Mouse (Mus musculus) ES-Bruce4 (cell line): ENCODE data around the gene Ccnb1. TPM values are rescaled to one million over a fixed set of nuclear protein-coding genes. Genes with fewer than 3 reads are reported as not detected.
A peak's percentile ranks its signal among the peaks of the same experiment; 100 is the strongest.

Experiments
- H3K27ac ChIP-seq: 2 replicates; pipeline ENCODE4 v1.5.1; 2012; ENCODE audit warnings: low read length, inconsistent platforms; ENCODE audit not compliant: insufficient read depth
- H3K27me3 ChIP-seq: 2 replicates; pipeline ENCODE4 v1.6.1; 2012; ENCODE audit warnings: mild to moderate bottlenecking, low read length, inconsistent platforms; ENCODE audit not compliant: control insufficient read depth, poor library complexity, insufficient read depth, severe bottlenecking
- H3K36me3 ChIP-seq: 2 replicates; pipeline ENCODE4 v1.6.1; 2012; ENCODE audit warnings: inconsistent platforms, mild to moderate bottlenecking, low read length, moderate library complexity; ENCODE audit not compliant: control insufficient read depth, poor library complexity, insufficient read depth, severe bottlenecking
- H3K4me1 ChIP-seq: one replicate; pipeline ENCODE4 v1.8.1; 2011; ENCODE audit warnings: low read length; ENCODE audit not compliant: control insufficient read depth, insufficient read depth
- H3K4me3 ChIP-seq: 2 replicates; pipeline ENCODE4 v1.5.1; 2011; ENCODE audit warnings: low read depth, mild to moderate bottlenecking, low read length
- H3K9ac ChIP-seq: 2 replicates; pipeline ENCODE4 v1.6.1; 2012; ENCODE audit warnings: low read depth, mild to moderate bottlenecking, inconsistent platforms; ENCODE audit not compliant: poor library complexity, severe bottlenecking
- H3K9me3 ChIP-seq: replicated peaks from 2 replicates; pipeline ENCODE4 v1.6.1; 2012; ENCODE audit warnings: mild to moderate bottlenecking, low read length, inconsistent platforms; ENCODE audit not compliant: control insufficient read depth, poor library complexity, insufficient read depth, severe bottlenecking
- CTCF ChIP-seq: IDR thresholded peaks from one replicate; pipeline ENCODE4 v1.8.1; 2011; ENCODE audit warnings: low read depth, low read length
- EP300 ChIP-seq: IDR thresholded peaks from 2 replicates; pipeline ENCODE4 v1.6.1; 2011; ENCODE audit warnings: low read depth, low read length; ENCODE audit not compliant: insufficient read depth
- POLR2A ChIP-seq: IDR thresholded peaks from one replicate; pipeline ENCODE4 v1.8.1; 2011; ENCODE audit warnings: low read length; ENCODE audit not compliant: insufficient read depth
- polyA plus RNA-seq: library from polyadenylated mRNA; stranded (reverse); fragments of >200 nt; gene quantifications from 2 replicates; pipeline ENCODE4 v1.2.4, GENCODE M21; 2011; ENCODE audit warnings: low read depth; ENCODE audit not compliant: missing spikeins, insufficient read depth, insufficient read length

Gene Ccnb1
- 632 and 669 TPM in 2 replicates for polyA plus RNA-seq

- TF ChIP-seq CTCF (peak; percentile 14), POLR2A (peak; percentile 99), EP300 (peak; percentile 61; the same call in 1 of the 2 replicates)
- Histone ChIP-seq H3K27me3 (no peaks in the 10 kb centered on the region), H3K9me3 (no peaks in the 10 kb centered on the region), H3K4me1 (peaks cover 3% of the 10 kb centered on the region), H3K27ac (peak within 1 kb of the TSS; percentile 47), H3K4me3 (peak within 1 kb of the TSS; percentile 97), H3K36me3 (peaks cover 40% of the 10 kb centered on the region), H3K9ac (peak within 1 kb of the TSS; percentile 98)
Observed at GRCm38 (mm10) chr13:100786414-100786867, at the start of gene Ccnb1. Gene Ccnb1 (minus strand): TSS chr13:100786570.

DNA sequence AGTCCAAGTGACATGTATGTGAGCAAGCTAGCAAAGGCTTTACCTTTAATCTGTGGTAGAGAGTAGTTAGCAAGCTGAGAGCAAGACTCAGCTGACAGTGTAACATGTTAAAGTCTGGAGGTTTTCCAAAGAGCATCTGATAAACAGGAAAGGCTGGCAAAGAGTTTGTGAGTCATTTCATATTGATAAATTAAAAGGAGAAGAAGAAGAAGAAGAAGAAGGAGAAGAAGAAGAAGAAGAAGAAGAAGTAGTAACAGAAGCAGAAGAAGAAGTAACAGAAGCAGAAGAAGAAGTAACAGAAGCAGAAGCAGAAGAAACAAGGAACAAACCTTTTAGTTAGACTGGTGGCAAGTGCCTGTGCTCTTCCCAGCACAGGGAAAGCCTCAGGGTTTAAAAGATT, 48.4 kb upstream of the Ccnb1 start:
- Histone ChIP-seq H3K9me3 (no peaks in the 10 kb centered on the region), H3K27ac (no peak overlapping the region), H3K4me3 (no peak overlapping the region), H3K4me1 (peaks cover 3% of the 10 kb centered on the region), H3K9ac (no peak overlapping the region), H3K36me3 (no peaks in the 10 kb centered on the region), H3K27me3 (no peaks in the 10 kb centered on the region)
- TF ChIP-seq CTCF (no peak), EP300 (no peak), POLR2A (no peak)

DNA sequence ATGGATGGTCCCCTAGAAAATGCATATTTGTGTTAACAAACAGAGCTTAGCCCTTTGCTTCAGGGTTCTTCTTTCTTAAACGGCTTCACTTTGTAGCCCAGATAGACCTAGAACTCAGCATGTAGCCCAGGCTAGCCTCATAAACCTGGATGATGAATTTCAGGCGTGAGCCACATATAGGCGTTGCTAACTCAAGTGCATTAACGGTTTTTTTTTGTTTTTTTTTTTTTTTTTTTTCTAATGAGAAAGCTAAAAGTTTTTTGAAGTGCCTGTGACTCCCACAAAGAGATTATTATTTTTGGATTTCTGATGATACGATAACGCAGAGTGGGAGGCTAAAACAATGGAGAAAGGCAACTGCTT, 47.3 kb upstream of the Ccnb1 start:
- H3K9me3 ChIP-seq, result no peaks in the 10 kb centered on the region
- TF ChIP-seq POLR2A (no peak), EP300 (no peak), CTCF (no peak)
- H3K27me3 ChIP-seq, result no peaks in the 10 kb centered on the region
- no peak overlapping the region for H3K27ac ChIP-seq
- H3K4me3 ChIP-seq, result no peak overlapping the region
- H3K36me3 ChIP-seq, result no peaks in the 10 kb centered on the region
- H3K4me1 ChIP-seq, result peaks cover 3% of the 10 kb centered on the region
- no peak overlapping the region for H3K9ac ChIP-seq

DNA sequence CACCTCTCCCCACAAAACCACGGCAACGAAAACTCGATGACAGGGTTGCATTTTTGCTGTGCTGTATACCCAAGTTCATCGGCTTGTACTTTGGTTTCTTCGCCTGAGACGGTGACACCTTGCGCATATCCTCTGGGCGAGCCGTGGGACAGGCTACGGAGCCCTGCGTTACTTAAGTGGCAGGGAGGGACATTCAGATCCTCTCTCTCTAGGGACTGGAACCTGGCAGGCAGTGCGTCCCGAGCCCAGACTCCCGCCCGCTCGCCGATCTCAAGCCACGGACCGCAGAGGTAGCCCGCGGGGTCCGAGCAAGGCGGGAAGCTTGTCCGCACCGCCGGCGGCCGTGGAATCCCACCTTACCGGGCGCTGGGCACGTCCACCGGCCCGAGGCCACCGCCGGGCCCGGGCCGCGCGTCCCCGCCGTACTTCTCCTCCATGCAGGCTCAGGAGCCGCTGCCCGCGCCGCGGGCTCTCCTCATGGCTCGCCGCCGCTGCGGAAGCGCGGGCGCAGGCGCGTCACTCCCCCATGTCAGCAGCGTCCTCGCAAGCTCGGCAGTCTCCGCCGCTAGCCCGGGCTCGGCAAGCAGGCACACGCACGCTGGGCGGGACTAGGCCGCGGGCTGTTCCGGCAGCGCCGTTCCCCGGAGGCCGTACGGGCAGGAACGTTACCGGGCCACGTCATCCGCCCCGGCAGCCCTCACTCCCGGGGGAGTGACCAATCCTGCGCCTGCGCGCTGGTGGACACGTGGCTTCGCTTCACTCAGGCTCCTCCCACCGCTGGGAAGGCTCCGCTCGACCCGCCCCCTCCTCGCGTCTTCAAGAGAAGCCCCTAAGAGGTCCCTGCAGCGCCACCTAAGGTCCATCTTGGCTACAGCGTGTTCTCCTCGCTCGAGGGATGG, 46.6 kb upstream of the Ccnb1 start, which contains the start of gene Slc30a5:
TSS of gene Slc30a5 (minus strand) at position 687 of the 899 bp plus-strand sequence.
- Histone ChIP-seq H3K9ac (peak within 1 kb of the TSS; percentile 87), H3K27me3 (no peaks in the 10 kb centered on the region), H3K36me3 (0 out of 2 replicates have a peak, but pooled peaks cover 2% of the 10 kb centered on the region), H3K27ac (no peak within 1 kb of the TSS), H3K4me3 (peak within 1 kb of the TSS; percentile 98), H3K4me1 (peaks cover 3% of the 10 kb centered on the region), H3K9me3 (no peaks in the 10 kb centered on the region)
- TF ChIP-seq CTCF, result peak; percentile 72
- no peak for TF ChIP-seq EP300
- TF ChIP-seq POLR2A, result peak; percentile 71

DNA sequence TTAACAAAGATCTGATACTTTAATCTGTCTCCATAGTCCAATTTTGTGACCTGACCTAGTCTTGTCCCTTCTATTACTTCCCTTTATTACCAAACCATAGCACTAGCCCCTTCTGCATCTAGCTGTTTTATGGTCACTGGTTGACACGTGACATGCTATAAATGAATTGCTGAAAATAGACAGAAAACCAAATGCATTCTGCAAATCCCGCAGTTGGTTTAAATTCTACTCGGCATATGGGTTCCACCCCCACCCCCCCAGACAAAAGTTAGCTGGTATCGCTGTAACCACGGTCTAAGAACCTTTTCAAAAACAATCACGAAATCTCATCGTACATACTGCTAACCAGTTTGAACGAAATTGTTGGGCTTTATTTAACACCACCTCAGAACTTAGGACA, 45.8 kb upstream of the Ccnb1 start:
- Histone ChIP-seq H3K27ac (no peak overlapping the region), H3K27me3 (no peaks in the 10 kb centered on the region), H3K9ac (peak overlapping the region; percentile 87), H3K4me3 (peak overlapping the region; percentile 98), H3K36me3 (0 out of 2 replicates have a peak, but pooled peaks cover 2% of the 10 kb centered on the region), H3K9me3 (no peaks in the 10 kb centered on the region), H3K4me1 (peaks cover 3% of the 10 kb centered on the region)
- TF ChIP-seq POLR2A, result no peak
- TF ChIP-seq CTCF, result no peak
- TF ChIP-seq EP300, result no peak

GRCm38 (mm10) chr13:100831123-100831522, 44.8 kb upstream of the Ccnb1 start:
- Histone ChIP-seq H3K27ac (no peak overlapping the region), H3K4me1 (peaks cover 3% of the 10 kb centered on the region), H3K9ac (no peak overlapping the region), H3K36me3 (0 out of 2 replicates have a peak, but pooled peaks cover 2% of the 10 kb centered on the region), H3K9me3 (no peaks in the 10 kb centered on the region), H3K4me3 (no peak overlapping the region), H3K27me3 (no peaks in the 10 kb centered on the region)
- TF ChIP-seq EP300 (no peak), POLR2A (no peak), CTCF (no peak)
